Mouse (Mus musculus) regulatory T cell (primary cell): ENCODE data around the gene Aip.
"Not testable (repeated sequence)": the region's sequence is repeated elsewhere in the genome, so short reads cannot be mapped to it uniquely, and the experiment has no call there.

Experiments used
- in situ Hi-C: fragments of 300-600 bp; cut with MboI, MseI; formaldehyde crosslinking; loops from one replicate; pipeline ENCODE4 v1.15.1; 2025; ENCODE audit warnings: high pct_unique_total_duplicates

Aip gene

DNA sequence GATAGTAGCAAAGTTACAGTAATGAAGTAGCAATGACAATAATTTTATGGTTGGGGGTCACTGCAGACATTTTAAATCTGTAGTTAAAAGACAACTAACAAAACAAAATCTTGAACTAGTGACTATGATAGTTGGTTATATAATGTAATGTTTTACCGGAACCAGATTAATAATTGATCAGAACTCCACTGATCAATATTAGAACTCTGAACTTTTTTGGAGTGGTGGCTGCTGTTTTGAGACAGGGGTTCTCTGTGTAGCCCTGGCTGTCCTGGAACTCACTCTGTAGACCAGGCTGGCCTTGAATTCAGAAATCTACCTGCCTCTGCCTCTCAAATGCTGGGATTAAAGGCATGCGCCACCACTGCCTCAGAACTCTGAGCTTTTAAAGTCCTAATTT lies 57.4 kb downstream of the Aip start:
- in situ Hi-C loops: not testable (repeated sequence)

DNA sequence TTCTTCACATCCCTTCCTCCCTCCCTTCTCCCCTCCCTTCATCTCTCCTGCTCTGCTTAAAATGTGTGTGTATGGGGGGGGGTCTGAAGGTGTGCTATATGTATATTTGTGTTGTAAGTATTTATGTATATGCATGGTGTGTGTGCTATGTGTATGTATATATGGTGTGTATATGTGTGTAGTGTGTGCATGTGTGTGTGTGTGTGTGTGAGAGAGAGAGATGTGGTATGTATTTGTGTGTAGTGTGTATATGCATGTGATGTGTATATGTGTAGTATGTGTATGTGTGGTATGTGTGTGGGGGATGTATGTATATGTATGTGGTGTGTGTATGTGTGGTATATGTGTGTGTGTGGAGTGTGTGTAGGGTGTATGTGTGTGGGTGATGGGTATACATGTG lies 58.8 kb downstream of the Aip start:
- in situ Hi-C loops: no loop called here

DNA sequence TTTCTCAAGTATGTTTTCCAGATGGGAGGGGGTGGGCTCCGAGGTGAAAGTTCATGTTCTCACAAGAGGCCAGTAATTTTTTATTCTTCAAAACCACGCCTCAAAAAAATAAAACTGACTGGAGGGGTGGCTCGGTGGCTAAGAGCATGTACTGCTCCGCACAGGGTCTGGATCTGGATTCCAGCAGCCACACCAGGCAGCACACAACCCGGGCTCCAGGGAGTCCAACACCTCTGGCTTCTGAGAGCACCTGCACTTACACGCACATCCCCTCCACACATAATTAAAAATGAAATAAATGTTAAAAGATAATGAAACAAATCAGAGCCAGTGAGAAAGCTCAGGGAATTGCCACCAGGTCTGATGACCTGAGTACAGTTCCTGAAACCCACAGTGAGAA lies 59.4 kb downstream of the Aip start:
- in situ Hi-C loops: no loop called here

DNA sequence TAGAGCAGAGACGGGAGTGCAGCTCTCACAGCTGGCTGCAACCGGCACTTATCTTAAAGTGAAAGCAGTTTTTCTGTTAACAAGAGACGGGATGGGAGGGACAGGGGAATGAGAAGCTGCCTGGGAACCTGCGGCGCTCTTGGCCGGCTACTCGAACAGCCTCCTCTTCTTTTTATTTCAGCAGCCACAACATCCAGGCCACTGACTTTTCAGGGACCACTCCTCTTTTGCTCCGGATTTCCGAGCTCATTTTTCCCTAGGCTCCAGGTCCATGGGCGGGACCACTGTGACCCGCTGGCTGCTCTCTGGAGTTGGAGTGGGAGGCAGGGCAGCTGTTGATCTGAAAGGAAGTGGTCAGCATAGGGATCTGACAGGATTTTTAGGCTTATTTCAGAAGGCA lies 61.2 kb downstream of the Aip start:
- in situ Hi-C loops: not testable (repeated sequence)
